Mouse (Mus musculus) testis, adult 2 months (tissue): ENCODE data around the gene Ctnnb1.

Source experiments
- CTCF ChIP-seq: fragments of 200-500 bp; IDR thresholded peaks from 2 replicates; pipeline ENCODE4 v1.5.1; 2012; ENCODE audit warnings: low read depth, mild to moderate bottlenecking, inconsistent platforms, low read length, moderate library complexity; ENCODE audit not compliant: control insufficient read depth, insufficient read depth, insufficient replicate concordance
- POLR2A ChIP-seq: fragments of 200-500 bp; IDR thresholded peaks from 2 replicates; pipeline ENCODE4 v1.6.1; 2012; ENCODE audit warnings: low read depth, mild to moderate bottlenecking, inconsistent platforms, low read length, moderate library complexity; ENCODE audit not compliant: control insufficient read depth

GRCm38 (mm10) chr9:120918211-120918610 is 10.8 kb upstream of the Ctnnb1 start:
- no peak for TF ChIP-seq CTCF
- TF ChIP-seq POLR2A = no peak
